Mouse (Mus musculus): ENCODE data around the gene Rflnb. TPM values are rescaled to one million over a fixed set of nuclear protein-coding genes. Genes with fewer than 3 reads are reported as not detected.
A peak's percentile ranks its signal among the peaks of the same experiment; 100 is the strongest.

Rflnb gene
- total and polyA plus RNA-seq, 2 experiments: 0.37 to 0.69 TPM

GRCm38 (mm10) chr11:75976748-75977147 is 50.8 kb downstream of the Rflnb start:
- TF ChIP-seq POLR2A (IDR thresholded peaks at IDR 0.05; ENCODE audit: extremely low read depth, insufficient read depth, low read length) (no peak), CTCF (IDR thresholded peaks at IDR 0.05; ENCODE audit: low read depth, low read length) (no peak)
- DNase-seq (ENCODE audit: extremely low read depth, low read depth, low spot score): peak; percentile 18
- Histone ChIP-seq H3K9ac (ENCODE audit: low read depth, low read length) (no peak overlapping the region), H3K27ac (replicated peaks; ENCODE audit: insufficient read depth, low read depth, low read length) (peak overlapping the region; percentile 15; the same call in 1 of the 2 replicates), H3K4me1 (ENCODE audit: control insufficient read depth, insufficient read depth, low read length) (no peaks in the 10 kb centered on the region), H3K79me2 (ENCODE audit: control insufficient read depth, insufficient read depth, low read length) (no peaks in the 10 kb centered on the region), H3K4me3 (ENCODE audit: insufficient read depth, low read depth, low read length) (no peak overlapping the region), H3K36me3 (ENCODE audit: control insufficient read depth, insufficient read depth, low read length) (no peaks in the 10 kb centered on the region), H3K27me3 (ENCODE audit: control insufficient read depth, insufficient read depth, low read length) (no peaks in the 10 kb centered on the region)
- 33% methylated on average over 8 of the region's 8 CpGs for WGBS

DNA sequence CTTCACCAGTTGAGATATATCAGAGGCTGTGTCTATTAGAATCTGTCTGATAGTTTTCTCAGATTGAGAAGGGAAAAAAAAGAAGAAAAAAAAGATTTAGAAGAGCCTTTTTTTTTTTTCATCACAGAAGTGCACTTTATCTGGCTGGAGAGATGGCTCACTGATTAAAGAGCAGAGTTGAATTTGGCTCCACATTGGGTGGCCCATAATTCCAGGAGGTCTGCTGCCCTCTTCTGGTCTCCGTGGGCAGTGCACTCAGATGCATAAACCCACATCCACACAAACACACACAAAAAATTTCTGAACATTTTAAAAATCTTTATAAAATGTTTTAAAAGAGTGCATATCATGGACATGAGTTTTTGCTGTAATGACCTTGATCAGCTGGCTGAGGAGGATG is 53.6 kb downstream of the Rflnb start:
- no peaks in the 10 kb centered on the region for H3K4me1 ChIP-seq (ENCODE audit: control insufficient read depth, insufficient read depth, low read length)
- H3K9ac ChIP-seq (ENCODE audit: low read depth, low read length): no peak overlapping the region
- WGBS: 100% methylated on average over 1 of the region's 1 CpGs
- DNase-seq (ENCODE audit: extremely low read depth, low read depth, low spot score): no peak
- H3K27ac ChIP-seq (replicated peaks; ENCODE audit: insufficient read depth, low read depth, low read length): no peak overlapping the region
- H3K4me3 ChIP-seq (ENCODE audit: insufficient read depth, low read depth, low read length): no peak overlapping the region
- TF ChIP-seq POLR2A (IDR thresholded peaks at IDR 0.05; ENCODE audit: extremely low read depth, insufficient read depth, low read length): no peak
- TF ChIP-seq CTCF (IDR thresholded peaks at IDR 0.05; ENCODE audit: low read depth, low read length): peak; percentile 48
- H3K79me2 ChIP-seq (ENCODE audit: control insufficient read depth, insufficient read depth, low read length): no peaks in the 10 kb centered on the region
- H3K27me3 ChIP-seq (ENCODE audit: control insufficient read depth, insufficient read depth, low read length): no peaks in the 10 kb centered on the region
- no peaks in the 10 kb centered on the region for H3K36me3 ChIP-seq (ENCODE audit: control insufficient read depth, insufficient read depth, low read length)

- no peak overlapping the region for H3K9ac ChIP-seq (ENCODE audit: low read depth, low read length)
- DNase-seq (ENCODE audit: extremely low read depth, low read depth, low spot score): no peak
- TF ChIP-seq POLR2A (IDR thresholded peaks at IDR 0.05; ENCODE audit: extremely low read depth, insufficient read depth, low read length) (no peak), CTCF (IDR thresholded peaks at IDR 0.05; ENCODE audit: low read depth, low read length) (no peak)
- H3K4me1 ChIP-seq (ENCODE audit: control insufficient read depth, insufficient read depth, low read length): no peaks in the 10 kb centered on the region
- H3K79me2 ChIP-seq (ENCODE audit: control insufficient read depth, insufficient read depth, low read length): no peaks in the 10 kb centered on the region
- no peaks in the 10 kb centered on the region for H3K36me3 ChIP-seq (ENCODE audit: control insufficient read depth, insufficient read depth, low read length)
- no peaks in the 10 kb centered on the region for H3K27me3 ChIP-seq (ENCODE audit: control insufficient read depth, insufficient read depth, low read length)
- no peak overlapping the region for H3K27ac ChIP-seq (replicated peaks; ENCODE audit: insufficient read depth, low read depth, low read length)
- no peak overlapping the region for H3K4me3 ChIP-seq (ENCODE audit: insufficient read depth, low read depth, low read length)
- WGBS: 61% methylated on average over 7 of the region's 7 CpGs
These were observed 54.5 kb downstream of the Rflnb start for GRCm38 (mm10) chr11:75972916-75973567.

DNA sequence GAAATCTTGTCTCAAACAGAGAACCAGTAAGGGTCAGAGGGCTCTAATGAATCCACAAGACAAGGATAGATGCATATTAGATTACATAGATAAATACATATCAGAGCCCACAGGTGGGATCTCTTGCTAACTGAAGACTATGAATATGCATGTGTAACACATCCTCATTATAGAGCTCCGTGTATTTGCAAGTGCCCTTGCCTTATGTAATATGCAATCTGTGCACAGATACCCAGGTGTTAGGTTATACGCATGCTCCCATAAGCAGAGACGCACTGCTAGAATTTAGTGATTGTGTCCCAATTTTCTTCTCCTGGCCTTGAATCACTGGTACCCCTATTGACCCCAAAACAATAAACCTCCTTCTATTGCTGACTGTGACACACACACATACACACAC is 55.4 kb downstream of the Rflnb start:
- no peaks in the 10 kb centered on the region for H3K79me2 ChIP-seq (ENCODE audit: control insufficient read depth, insufficient read depth, low read length)
- no peaks in the 10 kb centered on the region for H3K27me3 ChIP-seq (ENCODE audit: control insufficient read depth, insufficient read depth, low read length)
- no peak overlapping the region for H3K9ac ChIP-seq (ENCODE audit: low read depth, low read length)
- DNase-seq (ENCODE audit: extremely low read depth, low read depth, low spot score): no peak
- WGBS: 85% methylated on average over 3 of the region's 3 CpGs
- H3K27ac ChIP-seq (replicated peaks; ENCODE audit: insufficient read depth, low read depth, low read length): no peak overlapping the region
- H3K4me3 ChIP-seq (ENCODE audit: insufficient read depth, low read depth, low read length): no peak overlapping the region
- H3K4me1 ChIP-seq (ENCODE audit: control insufficient read depth, insufficient read depth, low read length): no peaks in the 10 kb centered on the region
- no peaks in the 10 kb centered on the region for H3K36me3 ChIP-seq (ENCODE audit: control insufficient read depth, insufficient read depth, low read length)
- no peak for TF ChIP-seq POLR2A (IDR thresholded peaks at IDR 0.05; ENCODE audit: extremely low read depth, insufficient read depth, low read length)
- TF ChIP-seq CTCF (IDR thresholded peaks at IDR 0.05; ENCODE audit: low read depth, low read length): no peak

DNA sequence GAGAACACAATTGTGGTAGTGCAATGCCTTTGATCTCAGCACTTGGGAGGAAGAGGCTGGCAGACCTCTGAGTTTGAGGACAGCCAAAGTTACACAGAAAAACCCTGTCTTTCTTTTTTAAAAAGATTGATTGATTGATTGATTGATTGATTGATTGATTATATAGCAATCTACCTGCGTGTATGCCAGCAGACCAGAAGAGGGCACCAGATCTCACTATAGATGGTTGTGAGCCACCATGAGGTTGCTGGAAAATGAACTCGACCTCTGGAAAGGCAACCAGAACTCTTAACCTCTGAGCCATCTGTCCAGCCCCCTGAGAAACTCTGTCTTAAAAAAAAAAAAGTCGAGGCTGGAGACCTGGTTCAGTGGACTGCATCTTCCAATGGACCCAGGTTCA is 57.0 kb downstream of the Rflnb start:
- Histone ChIP-seq H3K4me3 (ENCODE audit: insufficient read depth, low read depth, low read length) (no peak overlapping the region), H3K79me2 (ENCODE audit: control insufficient read depth, insufficient read depth, low read length) (no peaks in the 10 kb centered on the region), H3K36me3 (ENCODE audit: control insufficient read depth, insufficient read depth, low read length) (no peaks in the 10 kb centered on the region), H3K27me3 (ENCODE audit: control insufficient read depth, insufficient read depth, low read length) (no peaks in the 10 kb centered on the region), H3K9ac (ENCODE audit: low read depth, low read length) (no peak overlapping the region), H3K27ac (replicated peaks; ENCODE audit: insufficient read depth, low read depth, low read length) (no peak overlapping the region), H3K4me1 (ENCODE audit: control insufficient read depth, insufficient read depth, low read length) (no peaks in the 10 kb centered on the region)
- TF ChIP-seq CTCF (IDR thresholded peaks at IDR 0.05; ENCODE audit: low read depth, low read length) (no peak), POLR2A (IDR thresholded peaks at IDR 0.05; ENCODE audit: extremely low read depth, insufficient read depth, low read length) (no peak)
- WGBS: 28% methylated on average over 3 of the region's 3 CpGs
- DNase-seq (ENCODE audit: extremely low read depth, low read depth, low spot score): no peak

Other genes with a start within 250 kb of the Rflnb start
- 0.09 and 0.13 TPM in 2 replicates for gene Doc2b, start 231.7 kb downstream of the Rflnb start, total RNA-seq (2014; rRNA removed)
- 0.05 and 0.07 TPM in 2 replicates for gene Doc2b, start 231.7 kb downstream of the Rflnb start, polyA plus RNA-seq (2012; rRNA removed)
- gene Rph3al, start 89.4 kb downstream of the Rflnb start, total RNA-seq (2014; rRNA removed): 1.3 and 1.7 TPM in 2 replicates
- 1.9 and 2.4 TPM in 2 replicates for gene Rph3al, start 89.4 kb downstream of the Rflnb start, polyA plus RNA-seq (2012; rRNA removed)
- gene 1700016K19Rik, start 27.9 kb downstream of the Rflnb start, total RNA-seq (2014; rRNA removed): not detected in 2 replicates
- gene 1700016K19Rik, start 27.9 kb downstream of the Rflnb start, polyA plus RNA-seq (2012; rRNA removed): 0.12 TPM in 1 of 2 replicates, not detected in the other
- gene Vps53, start 151.9 kb upstream of the Rflnb start, total RNA-seq (2014; rRNA removed): 18.9 and 22.8 TPM in 2 replicates
- 19.3 and 22.4 TPM in 2 replicates for gene Vps53, start 151.9 kb upstream of the Rflnb start, polyA plus RNA-seq (2012; rRNA removed)
- gene Fam57a, start 151.9 kb upstream of the Rflnb start, total RNA-seq (2014; rRNA removed): 3.0 and 3.4 TPM in 2 replicates
- 3.5 and 5.3 TPM in 2 replicates for gene Fam57a, start 151.9 kb upstream of the Rflnb start, polyA plus RNA-seq (2012; rRNA removed)
- gene Dbil5, start 189.8 kb upstream of the Rflnb start, total RNA-seq (2014; rRNA removed): 0.46 and 0.54 TPM in 2 replicates
- gene Dbil5, start 189.8 kb upstream of the Rflnb start, polyA plus RNA-seq (2012; rRNA removed): 0.19 and 0.46 TPM in 2 replicates
- 0.65 and 3.3 TPM in 2 replicates for gene Gemin4, start 189.9 kb upstream of the Rflnb start, total RNA-seq (2014; rRNA removed)
- gene Gemin4, start 189.9 kb upstream of the Rflnb start, polyA plus RNA-seq (2012; rRNA removed): 3.3 and 3.8 TPM in 2 replicates
- 7.9 and 10.1 TPM in 2 replicates for gene Mrm3, start 215.9 kb upstream of the Rflnb start, total RNA-seq (2014; rRNA removed)
- 7.1 and 7.8 TPM in 2 replicates for gene Mrm3, start 215.9 kb upstream of the Rflnb start, polyA plus RNA-seq (2012; rRNA removed)
- gene Glod4, start 215.9 kb upstream of the Rflnb start, total RNA-seq (2014; rRNA removed): 45.0 and 56.1 TPM in 2 replicates
- gene Glod4, start 215.9 kb upstream of the Rflnb start, polyA plus RNA-seq (2012; rRNA removed): 9.3 and 9.8 TPM in 2 replicates